Mouse (Mus musculus) embryonic facial prominence, embryonic 11.5 days (tissue): ENCODE results near the gene Tmem177. TPM values are rescaled to one million over a fixed set of nuclear protein-coding genes. Genes with fewer than 3 reads are reported as not detected.

ENCODE experiments used
- ATAC-seq: fragments of 200-750 bp; cut with Nextera tagmentation; replicated peaks from 2 replicates; pipeline ENCODE4 v1.8.0; 2017; ENCODE audit warnings: low read depth; ENCODE audit not compliant: insufficient number of reproducible peaks, low FRiP score, low TSS enrichment
- DNase-seq: peaks from one replicate; pipeline ENCODE4 v3.0.0-alpha.2; 2015; ENCODE audit warnings: low spot score
- H3K27ac ChIP-seq: fragments of 300-500 bp; sonication (generic); replicated peaks from 2 replicates; pipeline ENCODE4 v1.5.1; 2014; ENCODE audit warnings: mild to moderate bottlenecking, low read depth, low read length, control low read depth
- H3K27me3 ChIP-seq: fragments of 300-500 bp; sonication (generic); 2 replicates; pipeline ENCODE4 v1.6.1; 2014; ENCODE audit warnings: mild to moderate bottlenecking, low read length, moderate library complexity, mixed read lengths; ENCODE audit not compliant: control insufficient read depth, insufficient read depth
- H3K36me3 ChIP-seq: fragments of 300-500 bp; sonication (generic); replicated peaks from 2 replicates; pipeline ENCODE4 v1.6.1; 2014; ENCODE audit warnings: low read depth, mild to moderate bottlenecking, low read length, moderate library complexity, mixed read lengths; ENCODE audit not compliant: control insufficient read depth, insufficient read depth
- H3K4me1 ChIP-seq: fragments of 300-500 bp; sonication (generic); 2 replicates; pipeline ENCODE4 v1.6.1; 2014; ENCODE audit warnings: low read length, mixed read lengths; ENCODE audit not compliant: control insufficient read depth, insufficient read depth
- H3K4me2 ChIP-seq: fragments of 300-500 bp; sonication (generic); 2 replicates; pipeline ENCODE4 v1.6.1; 2014; ENCODE audit warnings: low read depth, mild to moderate bottlenecking, control low read depth, low read length, moderate library complexity
- H3K4me3 ChIP-seq: fragments of 300-500 bp; sonication (generic); 2 replicates; pipeline ENCODE4 v1.5.1; 2014; ENCODE audit warnings: low read depth, low read length, control low read depth
- H3K9ac ChIP-seq: fragments of 300-500 bp; sonication (generic); replicated peaks from 2 replicates; pipeline ENCODE4 v1.6.1; 2014; ENCODE audit warnings: mild to moderate bottlenecking, control low read depth, low read length
- H3K9me3 ChIP-seq: fragments of 300-500 bp; sonication (generic); replicated peaks from 2 replicates; pipeline ENCODE4 v1.6.1; 2016; ENCODE audit warnings: mild to moderate bottlenecking, low read length, inconsistent platforms, mixed read lengths; ENCODE audit not compliant: control insufficient read depth
- WGBS: fragments of 180-500 bp; shearing (Covaris S2); extraction: QIAGEN DNeasy Blood & Tissue Kit; methylation state at CpG from one replicate; pipeline ENCODE4 v1.1.7; 2014; 5-methylcytosine and 5-hydroxymethylcytosine counted together
- polyA plus RNA-seq: library from polyadenylated mRNA; unstranded; fragments of >200 nt; fragmentation: Nextera tagmentation; extraction: Ambion mirVana; gene quantifications from 2 replicates; pipeline ENCODE4 v1.2.1, GENCODE M21; 2014

The Tmem177 gene
- polyA plus RNA-seq, 1 experiment from 2014 or later, result 7.6 TPM

DNA sequence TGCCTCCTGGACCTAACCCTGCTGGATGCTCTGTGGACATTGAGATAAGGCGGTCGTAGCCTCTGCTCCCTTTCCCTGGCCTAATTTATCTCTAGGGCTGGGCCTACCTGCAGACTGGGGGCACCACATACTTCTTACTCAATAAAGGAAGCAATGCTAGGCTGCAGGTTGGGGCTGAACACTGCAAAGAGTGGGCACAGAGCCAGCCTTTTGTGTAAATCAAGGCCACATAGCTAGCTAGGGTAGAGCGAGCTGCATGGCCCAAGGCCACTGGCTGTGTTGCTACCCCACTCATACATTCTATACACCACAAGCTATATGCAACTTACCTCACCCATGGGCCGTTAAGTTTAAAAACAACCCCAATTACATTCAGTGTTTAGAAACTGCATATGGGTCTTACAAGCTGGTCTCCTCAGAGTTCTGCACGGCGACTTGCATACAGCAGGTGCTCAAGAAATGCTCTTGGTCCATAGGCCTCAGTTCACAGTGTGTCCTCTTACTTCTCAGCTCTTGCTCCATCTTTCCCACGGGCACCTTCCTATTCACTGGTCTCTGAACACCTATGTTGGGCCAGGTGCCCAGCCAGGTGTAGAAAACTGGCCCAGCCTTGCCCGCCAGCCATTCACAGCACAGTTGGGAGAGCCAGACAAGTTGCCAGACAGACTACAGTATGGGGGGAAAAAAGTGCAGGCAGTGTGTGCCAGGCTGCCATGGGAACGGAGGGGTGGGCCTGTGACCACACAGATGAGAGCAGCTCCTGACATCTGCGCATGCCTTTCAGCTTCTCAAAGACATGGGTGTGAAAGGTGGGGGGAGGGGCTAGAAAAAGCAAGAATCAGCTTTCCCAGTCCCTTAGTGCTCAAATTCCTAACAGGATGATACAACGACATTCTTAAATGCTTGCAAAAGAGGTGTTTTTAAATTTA, 13.5 kb downstream of the Tmem177 start:
- Histone ChIP-seq H3K4me2 (no peak overlapping the region), H3K36me3 (no peaks in the 10 kb centered on the region), H3K27me3 (no peaks in the 10 kb centered on the region), H3K9ac (no peak overlapping the region), H3K9me3 (no peaks in the 10 kb centered on the region), H3K4me1 (peaks cover 3% of the 10 kb centered on the region), H3K4me3 (no peak overlapping the region), H3K27ac (no peak overlapping the region)
- ATAC-seq, result peak; percentile 47; the same call in 1 of the 2 replicates
- peak; percentile 20 for DNase-seq
- 87% methylated on average over 11 of the region's 11 CpGs for WGBS

DNA sequence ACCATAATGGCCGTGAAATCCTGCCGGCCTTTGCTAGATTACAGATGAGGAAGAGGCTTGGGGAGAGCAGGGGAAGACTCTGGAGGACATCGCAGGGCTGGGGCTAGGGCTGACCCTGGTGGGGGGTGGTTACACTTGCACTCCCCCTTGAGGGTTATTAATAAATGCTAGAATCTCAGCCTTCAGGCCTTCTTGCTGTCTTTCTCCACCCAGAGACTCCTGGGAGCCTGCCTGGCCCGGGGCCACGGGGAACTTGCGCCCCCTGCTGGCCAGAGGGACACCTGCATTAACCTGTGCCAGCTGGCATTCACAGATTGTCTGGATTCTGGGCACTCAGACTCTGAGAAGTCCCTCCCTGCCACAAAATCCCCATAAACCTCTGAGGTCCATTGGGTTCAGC, 18.1 kb downstream of the Tmem177 start:
- Histone ChIP-seq H3K9me3 (no peaks in the 10 kb centered on the region), H3K36me3 (no peaks in the 10 kb centered on the region), H3K27me3 (no peaks in the 10 kb centered on the region), H3K9ac (no peak overlapping the region), H3K4me3 (no peak overlapping the region), H3K4me1 (no peaks in the 10 kb centered on the region; the same call in 1 of the 2 replicates), H3K27ac (no peak overlapping the region), H3K4me2 (no peak overlapping the region)
- WGBS, result 40% methylated on average over 6 of the region's 6 CpGs
- peak; percentile 72 for DNase-seq
- no peak; the same call in 1 of the 2 replicates for ATAC-seq

DNA sequence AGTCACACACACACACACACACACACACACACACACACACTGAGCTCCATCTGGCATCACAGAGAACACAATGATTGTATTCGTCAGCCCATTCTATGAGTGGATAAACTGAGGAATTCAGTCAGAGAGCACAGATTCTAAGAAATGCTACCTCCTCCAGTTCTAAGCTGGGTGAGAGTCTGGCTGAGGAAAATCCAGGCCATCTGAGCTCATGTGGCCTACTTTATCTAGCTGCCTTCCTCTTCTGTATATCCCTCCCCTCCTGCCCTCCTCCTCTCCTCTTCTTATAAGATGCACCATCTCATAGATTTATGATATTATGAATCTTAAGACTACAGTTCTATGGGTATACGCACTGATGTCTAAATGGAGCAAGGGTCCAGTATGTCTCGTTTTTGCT, 19.4 kb downstream of the Tmem177 start:
- no peak for ATAC-seq
- Histone ChIP-seq H3K4me3 (no peak overlapping the region), H3K4me1 (no peaks in the 10 kb centered on the region), H3K4me2 (no peak overlapping the region), H3K9ac (no peak overlapping the region), H3K36me3 (no peaks in the 10 kb centered on the region), H3K27me3 (no peaks in the 10 kb centered on the region), H3K27ac (no peak overlapping the region), H3K9me3 (no peaks in the 10 kb centered on the region)
- DNase-seq, result no peak
- 81% methylated on average over 3 of the region's 3 CpGs for WGBS

DNA sequence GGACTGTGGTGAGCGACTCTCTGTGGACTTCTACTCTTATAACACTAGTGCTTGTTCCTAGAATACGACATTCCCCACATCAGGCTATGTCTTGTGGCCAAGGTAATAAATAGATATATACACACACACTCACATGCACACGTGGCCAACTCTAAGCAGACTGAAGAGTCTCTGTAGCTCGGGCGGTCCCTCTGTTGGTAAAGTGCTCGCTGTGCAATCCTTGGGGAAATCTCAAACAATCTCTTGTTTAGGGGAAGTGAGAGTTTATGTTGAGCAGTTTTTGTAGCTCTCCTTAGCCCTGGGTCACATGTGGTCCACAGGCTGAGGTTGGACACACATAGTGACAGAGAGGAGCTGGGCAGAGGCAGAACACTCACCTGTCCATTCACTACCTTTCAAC, 20.1 kb downstream of the Tmem177 start:
- no peak overlapping the region for H3K4me3 ChIP-seq
- H3K4me2 ChIP-seq, result no peak overlapping the region
- H3K27me3 ChIP-seq, result no peaks in the 10 kb centered on the region
- H3K9ac ChIP-seq, result no peak overlapping the region
- H3K36me3 ChIP-seq, result no peaks in the 10 kb centered on the region
- 71% methylated on average over 6 of the region's 6 CpGs for WGBS
- H3K9me3 ChIP-seq, result no peaks in the 10 kb centered on the region
- ATAC-seq, result no peak
- no peak for DNase-seq
- no peaks in the 10 kb centered on the region for H3K4me1 ChIP-seq
- H3K27ac ChIP-seq, result no peak overlapping the region

DNA sequence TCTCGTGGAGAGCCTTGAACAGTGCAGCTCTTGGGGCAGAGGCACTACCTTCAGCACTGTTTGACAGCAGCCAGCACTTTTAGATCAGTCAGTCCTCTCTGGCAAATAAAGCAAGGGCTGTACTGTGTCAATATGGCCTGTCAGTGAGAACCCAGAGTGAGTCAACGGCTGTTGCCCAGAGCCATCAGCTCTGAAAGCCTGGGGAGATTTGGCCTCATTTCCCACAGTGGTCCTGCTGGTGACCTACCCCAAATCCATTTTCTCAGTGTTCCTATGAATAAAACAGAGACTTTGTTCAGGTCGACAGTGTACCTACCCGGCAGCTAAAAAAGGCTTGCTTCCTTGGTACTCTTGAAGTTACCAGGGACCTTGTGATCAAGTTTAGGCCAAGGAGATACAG, 21.1 kb downstream of the Tmem177 start:
- WGBS, result 80% methylated on average over 4 of the region's 4 CpGs
- no peak overlapping the region for H3K9ac ChIP-seq
- H3K9me3 ChIP-seq, result no peaks in the 10 kb centered on the region
- ATAC-seq (no peak), DNase-seq (no peak)
- no peaks in the 10 kb centered on the region for H3K4me1 ChIP-seq
- no peak overlapping the region for H3K4me2 ChIP-seq
- H3K36me3 ChIP-seq, result no peaks in the 10 kb centered on the region
- H3K4me3 ChIP-seq, result no peak overlapping the region
- H3K27ac ChIP-seq, result no peak overlapping the region
- H3K27me3 ChIP-seq, result no peaks in the 10 kb centered on the region

DNA sequence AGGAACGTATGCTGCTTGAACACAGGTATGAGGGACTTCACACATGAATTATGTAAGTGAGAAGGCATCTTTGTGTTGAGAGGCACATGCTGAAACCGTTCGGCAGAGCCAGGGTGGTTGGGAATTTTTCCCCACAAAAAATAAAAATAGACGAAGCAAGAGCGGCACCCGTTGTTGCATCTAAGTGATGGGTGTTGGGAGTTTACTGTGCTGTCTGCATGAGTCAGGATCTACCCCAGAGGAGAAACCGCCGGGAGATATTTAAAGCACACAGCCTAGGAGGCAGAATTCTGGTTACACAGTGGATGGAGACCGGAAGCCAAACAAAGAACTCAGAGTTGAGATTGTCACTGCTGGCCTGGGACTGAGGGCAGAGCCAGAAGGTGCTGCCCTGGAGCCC, 21.9 kb downstream of the Tmem177 start:
- Histone ChIP-seq H3K9me3 (no peaks in the 10 kb centered on the region), H3K36me3 (no peaks in the 10 kb centered on the region), H3K27ac (no peak overlapping the region), H3K4me3 (no peak overlapping the region), H3K4me1 (no peaks in the 10 kb centered on the region), H3K9ac (no peak overlapping the region), H3K4me2 (no peak overlapping the region), H3K27me3 (no peaks in the 10 kb centered on the region)
- DNase-seq (no peak), ATAC-seq (no peak)
- 87% methylated on average over 9 of the region's 9 CpGs for WGBS

DNA sequence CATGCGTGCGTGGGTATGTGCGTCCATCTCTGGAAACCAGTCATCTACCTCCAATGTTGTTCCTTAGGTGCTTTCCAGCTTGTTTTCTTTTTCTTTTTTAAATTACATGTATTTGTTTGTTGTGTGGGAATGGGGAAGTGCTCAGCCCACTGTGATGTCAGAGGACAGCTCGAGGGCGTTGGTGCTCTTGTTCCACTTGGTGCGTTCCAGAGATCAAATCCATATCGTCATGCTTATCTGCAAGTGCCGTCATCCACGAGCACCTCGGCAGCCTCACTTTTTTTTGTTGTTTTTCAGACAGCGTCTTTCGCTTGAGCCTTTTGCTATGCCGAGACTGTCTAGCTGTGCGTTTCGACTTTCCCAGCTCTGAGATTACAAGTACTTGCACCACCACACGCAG, 23.7 kb downstream of the Tmem177 start:
- Histone ChIP-seq H3K4me2 (no peak overlapping the region), H3K27ac (no peak overlapping the region), H3K4me3 (no peak overlapping the region), H3K36me3 (no peaks in the 10 kb centered on the region), H3K27me3 (no peaks in the 10 kb centered on the region), H3K4me1 (no peaks in the 10 kb centered on the region), H3K9ac (no peak overlapping the region), H3K9me3 (no peaks in the 10 kb centered on the region)
- 83% methylated on average over 16 of the region's 16 CpGs for WGBS
- no peak for DNase-seq
- ATAC-seq, result no peak

DNA sequence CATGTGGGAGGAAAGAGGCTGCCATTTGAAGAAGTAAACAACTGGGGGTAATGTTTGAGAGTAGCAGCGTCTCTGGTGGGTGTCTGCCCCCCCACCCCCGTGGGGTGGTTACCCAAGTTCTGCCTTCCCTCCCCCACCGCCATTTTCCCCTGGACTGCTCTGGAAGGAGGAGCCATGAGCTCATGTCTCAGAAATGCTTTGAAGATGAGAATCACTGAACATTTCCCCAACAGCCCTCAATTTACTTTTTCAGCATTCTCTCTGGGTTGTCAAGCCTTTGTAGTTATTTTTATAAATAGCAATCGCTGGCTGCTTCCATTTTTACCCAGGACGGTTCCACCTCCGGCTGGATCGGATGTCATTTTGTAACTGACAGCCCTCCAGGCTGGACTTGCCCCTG, 26.7 kb downstream of the Tmem177 start:
- ATAC-seq (no peak), DNase-seq (peak; percentile 35)
- no peaks in the 10 kb centered on the region for H3K4me1 ChIP-seq
- H3K27ac ChIP-seq, result no peak overlapping the region
- H3K4me3 ChIP-seq, result no peak overlapping the region
- H3K36me3 ChIP-seq, result no peaks in the 10 kb centered on the region
- WGBS, result 64% methylated on average over 7 of the region's 7 CpGs
- H3K4me2 ChIP-seq, result no peak overlapping the region
- H3K27me3 ChIP-seq, result no peaks in the 10 kb centered on the region
- no peak overlapping the region for H3K9ac ChIP-seq
- H3K9me3 ChIP-seq, result no peaks in the 10 kb centered on the region
